Mouse (Mus musculus) layer of hippocampus, postnatal 14 days (tissue): ENCODE measurements around the gene Xpr1. TPM values are rescaled to one million over a fixed set of nuclear protein-coding genes. Genes with fewer than 3 reads are reported as not detected.

Source experiments
- DNase-seq, 2 experiments: peaks; one replicate each; pipeline ENCODE4 v3.0.0; 2021 to 2022; ENCODE audit warnings: low spot score in 2 of 2, mixed read lengths in 1 of 2
- total RNA-seq, 2 experiments: library from RNA; stranded (reverse); gene quantifications; 2 replicates each; pipeline ENCODE4 v1.2.3; 2021

The Xpr1 gene
- total RNA-seq, 2 experiments from 2014 or later: 91.6 to 94.7 TPM

- DNase-seq: no peak
Observed at GRCm38 (mm10) chr1:155407697-155408576, 9.3 kb downstream of the Xpr1 start.

- DNase-seq: no peak
Observed at GRCm38 (mm10) chr1:155400056-155400455, 17.2 kb downstream of the Xpr1 start.

- DNase-seq: peak in 1 of 2 experiments; percentile 64
Observed at GRCm38 (mm10) chr1:155394829-155395228, 22.4 kb downstream of the Xpr1 start.

GRCm38 (mm10) chr1:155394021-155394420, 23.2 kb downstream of the Xpr1 start:
- DNase-seq: no peak

- no peak for DNase-seq
Observed at GRCm38 (mm10) chr1:155392825-155393224, 24.4 kb downstream of the Xpr1 start.

GRCm38 (mm10) chr1:155391537-155391936, 25.7 kb downstream of the Xpr1 start:
- DNase-seq: no peak

GRCm38 (mm10) chr1:155388418-155388817, 28.8 kb downstream of the Xpr1 start:
- no peak for DNase-seq

GRCm38 (mm10) chr1:155386551-155386950, 30.7 kb downstream of the Xpr1 start:
- DNase-seq: no peak

GRCm38 (mm10) chr1:155383319-155384302, 33.6 kb downstream of the Xpr1 start:
- DNase-seq: no peak

- no peak for DNase-seq
Observed at GRCm38 (mm10) chr1:155381931-155382330, 35.3 kb downstream of the Xpr1 start.

GRCm38 (mm10) chr1:155379289-155379688, 37.9 kb downstream of the Xpr1 start:
- no peak for DNase-seq

- DNase-seq: no peak
Observed at GRCm38 (mm10) chr1:155372821-155373220, 44.4 kb downstream of the Xpr1 start.

GRCm38 (mm10) chr1:155370075-155370658, 47.0 kb downstream of the Xpr1 start:
- DNase-seq: no peak

- DNase-seq: no peak
Observed at GRCm38 (mm10) chr1:155366366-155366765, 50.8 kb downstream of the Xpr1 start.

GRCm38 (mm10) chr1:155361502-155362126, 55.6 kb downstream of the Xpr1 start:
- no peak for DNase-seq

GRCm38 (mm10) chr1:155353096-155353495, 64.1 kb downstream of the Xpr1 start:
- DNase-seq: no peak

GRCm38 (mm10) chr1:155351527-155351926, 65.7 kb downstream of the Xpr1 start:
- no peak for DNase-seq

GRCm38 (mm10) chr1:155348491-155348890, 68.7 kb downstream of the Xpr1 start:
- DNase-seq: no peak

GRCm38 (mm10) chr1:155347339-155347738, 69.9 kb downstream of the Xpr1 start:
- no peak for DNase-seq

GRCm38 (mm10) chr1:155344019-155344418, 73.2 kb downstream of the Xpr1 start:
- DNase-seq: no peak

- DNase-seq: no peak
Observed at GRCm38 (mm10) chr1:155339622-155340021, 77.6 kb downstream of the Xpr1 start.
